In the genomic region with DNA sequence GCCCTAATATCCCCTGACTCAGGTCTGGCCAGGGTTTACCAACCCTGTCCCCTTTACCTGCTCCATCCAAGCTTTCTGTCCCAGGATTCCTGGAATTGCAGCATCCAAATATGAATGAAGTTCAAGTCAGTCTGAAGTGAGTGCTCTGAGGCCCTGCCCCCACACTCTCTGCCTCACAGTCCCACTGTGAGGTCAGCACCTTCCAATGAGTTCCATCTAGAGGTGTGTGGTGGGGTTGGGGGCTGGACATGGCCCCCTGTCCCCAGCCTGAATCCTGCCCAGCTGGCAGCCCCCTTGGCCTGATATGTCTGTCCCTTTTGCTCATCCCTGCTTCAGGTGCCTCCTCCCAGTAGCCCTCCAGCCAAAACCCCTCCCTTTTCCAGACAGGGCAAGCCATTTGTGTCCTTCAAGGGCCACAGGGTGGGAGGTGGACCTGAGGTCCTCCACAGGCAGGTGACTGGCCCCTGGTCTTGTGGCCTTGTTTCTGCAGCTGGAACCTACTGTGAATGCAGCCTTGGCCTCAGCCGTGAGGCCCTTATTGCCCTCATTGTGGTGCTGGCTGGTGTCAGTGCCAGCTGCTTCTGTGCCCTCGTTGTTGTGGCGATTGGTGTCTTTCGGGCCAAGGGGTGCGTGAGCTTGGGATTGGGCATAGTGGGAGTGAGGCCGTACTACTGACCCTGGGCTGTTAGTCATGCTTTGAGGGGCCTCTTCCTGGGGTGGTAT, we compare ENCODE assay signal across 19 mouse cellular contexts. TPM values are rescaled to one million over a fixed set of nuclear protein-coding genes. Genes with fewer than 3 reads are reported as not detected.
DNase-seq lines count a peak whose midpoint lies in the region; ATAC-seq and TF ChIP-seq lines count a peak whose summit lies in the region.
"Had no signal": no experiment of that assay in that cellular context is flagged by ENCODE, and none has a peak within 500 bp of the region (broad histone marks: within the 10 kb centered on the region; RNA-seq: fewer than 3 reads in every experiment).

TSS of gene Tmem210 (plus strand) at position 219 of the 723 bp plus-strand sequence.

- no peak within 1 kb of the TSS for H3K4me3 ChIP-seq in layer of hippocampus, adult 2 months
- H3K4me3 ChIP-seq: midbrain, embryonic 13.5 days had no signal

- DNase-seq in cerebellum, postnatal 10 days = peak; percentile 46 to 49
- DNase-seq in cerebellum, adult 11 months = no peak
- peak in 1 of 2 experiments; percentile 13 for DNase-seq in layer of hippocampus, adult 2 months (ENCODE audit: low spot score in 2 of 2)
- DNase-seq in layer of hippocampus, postnatal 25 days (ENCODE audit: extremely low spot score in 1 of 2, low spot score in 1 of 2) = no peak
- DNase-seq in right cerebral cortex, postnatal 25 days = peak; percentile 19
- no peak for DNase-seq in right cerebral cortex, postnatal 10 days (ENCODE audit: low spot score in 2 of 2)
- DNase-seq in left cerebral cortex, adult 11 months (ENCODE audit: low spot score) = no peak
- DNase-seq: adrenal gland, postnatal 36 days; B cell, adult 2 months; lung, postnatal 14 days; retina, postnatal 1 day had no signal

- TF ChIP-seq CTCF in layer of hippocampus, adult 2 months (conservative IDR thresholded peaks at IDR 0.05) = no peak

- no peak for ATAC-seq in CD4-positive, CD25-positive, alpha-beta regulatory T cell, adult 4 months
- ATAC-seq: hindbrain, postnatal 0 days; midbrain, embryonic 13.5 days had no signal

- H3K27ac ChIP-seq in layer of hippocampus, adult 2 months = peak within 1 kb of the TSS; percentile 92
- H3K27ac ChIP-seq: hindbrain, postnatal 0 days; midbrain, embryonic 13.5 days had no signal

RNA-seq across cellular contexts. Expression of gene Tmem210, which starts in this region (rescaled TPM):
- not detected for total RNA-seq in layer of hippocampus, adult 2 months (2021)
- total RNA-seq in layer of hippocampus, postnatal 25 days (2021) = not detected
- not detected for polyA plus RNA-seq in CD4-positive, CD25-positive, alpha-beta regulatory T cell, adult 4 months (2017; shearing (Covaris generic))
- total RNA-seq: adrenal gland, postnatal 36 days; G1E; hindbrain, postnatal 0 days; left cerebral cortex, postnatal 10 days had no signal
- polyA plus RNA-seq: G1E; heart, postnatal 0 days; hindbrain, postnatal 0 days; large intestine, adult 2 months; midbrain, embryonic 13.5 days; neural tube, embryonic 11.5 days had no signal

Comparison
In these comparisons a context has a peak if more than half of its experiments do, and no peak if none do; other contexts are left out.
1. DNase-seq: peak in cerebellum, postnatal 10 days (2 of 2) and right cerebral cortex, postnatal 25 days (single experiment); none in cerebellum, adult 11 months (single experiment), layer of hippocampus, postnatal 25 days (0 of 2), right cerebral cortex, postnatal 10 days (0 of 2) and left cerebral cortex, adult 11 months (single experiment).